Mouse (Mus musculus) kidney, adult 9 months (tissue): ENCODE results near the gene Coq6.
A peak's percentile ranks its signal among the peaks of the same experiment; 100 is the strongest.
"Not testable (repeated sequence)": the region's sequence is repeated elsewhere in the genome, so short reads cannot be mapped to it uniquely, and the experiment has no call there.

ENCODE experiments used
- DNase-seq: peaks from one replicate; pipeline ENCODE4 v3.0.0; 2022

Gene Coq6

DNA sequence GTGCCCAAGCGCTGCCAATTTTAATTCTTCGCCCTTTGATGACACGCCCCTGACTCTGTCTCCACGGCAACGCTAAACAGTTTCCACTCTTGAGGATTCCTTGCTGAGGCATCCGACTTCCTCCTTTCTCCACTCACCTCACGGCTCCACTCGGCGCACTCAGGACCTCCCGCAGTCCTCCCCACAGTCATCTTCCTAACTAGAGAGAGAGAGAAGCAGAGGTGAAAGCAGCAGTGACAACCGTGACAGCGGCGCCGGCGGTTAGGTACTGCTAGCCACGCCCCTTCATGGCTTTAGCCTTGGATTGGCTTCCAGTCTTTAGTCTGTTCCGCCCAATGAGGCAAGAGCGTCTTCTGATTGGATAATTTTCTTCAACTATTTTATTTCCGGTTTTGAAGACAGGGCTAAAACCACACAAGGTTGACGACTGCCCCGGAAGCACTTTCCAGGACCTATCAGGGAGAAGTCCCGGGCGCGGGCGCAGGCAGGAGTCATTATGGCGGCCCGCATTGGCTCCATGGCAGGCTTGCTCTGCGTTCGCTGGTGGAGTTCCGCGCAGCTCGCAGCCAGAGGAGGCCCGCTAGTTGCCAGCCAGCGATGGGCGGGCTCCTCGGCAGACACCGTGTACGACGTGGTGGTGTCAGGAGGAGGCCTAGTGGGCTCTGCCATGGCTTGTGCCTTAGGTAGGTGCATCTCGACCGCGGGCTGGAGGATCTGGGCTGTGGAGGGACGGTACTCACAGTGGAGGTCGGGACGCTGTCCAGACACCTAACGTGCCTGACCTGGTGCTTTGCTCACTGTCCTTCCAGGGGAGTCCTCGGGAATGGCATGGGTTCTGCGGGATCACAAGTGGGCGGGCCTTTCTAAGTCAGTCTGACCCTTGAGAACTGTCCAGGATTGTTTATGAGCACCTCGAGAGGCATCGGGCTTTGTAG lies at the start of gene Coq6, which contains the start of gene Fam161b:
Gene Coq6, plus strand, starts transcription at position 103 of the 935 bp plus-strand sequence.
Gene Fam161b, minus strand, starts transcription at position 279 of the 935 bp plus-strand sequence.
- DNase-seq, result peak; percentile 98

DNA sequence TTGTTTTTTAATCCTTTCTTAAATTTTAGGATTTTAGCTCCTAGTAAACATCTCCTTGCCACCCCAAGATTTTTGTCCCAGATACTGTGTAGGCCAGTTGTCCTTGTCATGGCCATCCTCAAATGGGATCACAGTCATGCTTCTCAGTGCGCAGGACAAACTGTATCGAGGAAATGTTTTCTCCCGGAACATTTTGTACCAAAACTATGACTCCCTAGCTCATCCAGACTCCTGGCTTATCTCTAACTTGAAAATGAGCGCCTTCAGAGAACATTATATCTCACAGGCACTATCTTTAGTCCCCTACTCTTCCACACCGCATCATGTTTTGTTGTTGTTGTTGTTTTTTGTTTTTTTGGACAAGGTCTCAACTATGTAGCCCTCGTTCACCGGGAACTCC lies 45.5 kb upstream of the Coq6 start:
- DNase-seq, result no peak

- peak; percentile 91 for DNase-seq
Measured at GRCm38 (mm10) chr12:84316721-84317621, 44.5 kb upstream of the Coq6 start, which contains the start of gene Zfp410. Gene Zfp410, plus strand, starts transcription at chr12:84316852.

DNA sequence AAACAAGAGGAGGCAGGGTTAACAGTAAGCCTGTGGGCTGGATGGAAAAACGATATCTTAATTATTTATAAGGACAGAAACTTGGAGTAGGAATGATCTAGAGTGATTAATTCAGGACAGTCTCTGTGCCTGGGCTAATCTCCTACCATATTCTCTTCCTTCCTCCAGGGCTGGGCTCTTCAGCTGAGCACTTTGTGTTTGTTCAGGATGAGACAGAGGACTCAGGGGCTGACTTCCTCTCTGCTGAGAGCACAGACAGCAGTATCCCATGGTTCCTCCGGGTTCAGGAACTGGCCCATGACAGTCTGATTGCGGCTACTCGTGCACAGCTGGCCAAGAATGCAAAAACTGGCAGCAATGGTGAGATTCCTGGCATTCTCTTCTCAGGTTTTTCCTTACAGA lies 34.3 kb upstream of the Coq6 start:
- DNase-seq, result peak; percentile 45

DNA sequence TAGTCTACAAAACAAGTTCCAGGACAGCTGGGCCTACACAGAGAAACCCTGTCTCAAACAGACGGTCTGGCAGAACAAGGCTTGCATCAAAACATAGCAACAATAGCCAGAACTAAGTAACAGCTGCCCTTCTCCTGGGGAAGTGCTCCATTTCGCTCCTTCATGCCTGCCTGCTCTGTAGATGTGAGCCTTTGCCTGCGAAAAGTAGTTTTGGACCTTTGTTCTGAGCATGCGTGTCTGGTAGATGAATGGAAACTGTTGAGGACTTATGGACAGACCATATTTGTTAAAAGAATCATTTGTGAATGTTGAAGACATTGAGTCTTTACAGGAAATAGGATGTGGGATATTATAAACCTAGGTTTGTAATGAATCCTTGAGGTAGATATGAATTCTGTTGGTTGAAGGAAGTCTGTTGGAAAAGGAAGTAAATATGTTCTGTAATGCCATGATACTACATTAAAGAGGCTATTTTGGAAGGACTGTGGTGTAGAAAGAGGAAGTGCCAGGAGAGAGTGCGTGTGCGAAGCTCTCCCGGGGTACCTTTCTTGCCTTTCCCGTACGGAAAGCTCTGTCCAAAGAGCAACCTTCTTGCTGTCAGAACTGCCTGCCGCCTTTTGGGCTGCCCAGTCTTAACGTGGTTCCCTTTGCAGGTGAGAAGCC lies 24.4 kb upstream of the Coq6 start:
- no peak for DNase-seq

GRCm38 (mm10) chr12:84347192-84347591 lies 14.3 kb upstream of the Coq6 start:
- DNase-seq, result peak; percentile 49

DNA sequence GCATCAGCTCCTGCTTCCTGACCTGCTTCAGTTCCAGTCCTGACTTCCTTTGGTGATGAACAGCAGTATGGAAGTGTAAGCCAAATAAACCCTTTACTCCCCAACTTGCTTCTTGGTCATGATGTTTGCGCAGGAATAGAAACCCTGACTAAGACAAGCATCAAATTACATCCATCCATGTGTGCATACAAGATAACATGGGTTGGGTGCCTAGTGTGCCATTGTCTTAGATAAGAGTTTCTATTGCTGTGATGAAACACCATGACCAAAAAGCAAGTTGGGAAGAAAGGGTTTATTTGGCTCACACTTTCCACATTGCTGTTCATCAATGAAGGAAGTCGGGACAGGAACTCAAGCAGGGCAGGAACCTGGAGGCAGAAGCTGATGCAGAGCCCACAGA lies 2.8 kb upstream of the Coq6 start:
- DNase-seq, result not testable (repeated sequence)

GRCm38 (mm10) chr12:84362872-84363271 lies 1.4 kb downstream of the Coq6 start:
- no peak for DNase-seq

DNA sequence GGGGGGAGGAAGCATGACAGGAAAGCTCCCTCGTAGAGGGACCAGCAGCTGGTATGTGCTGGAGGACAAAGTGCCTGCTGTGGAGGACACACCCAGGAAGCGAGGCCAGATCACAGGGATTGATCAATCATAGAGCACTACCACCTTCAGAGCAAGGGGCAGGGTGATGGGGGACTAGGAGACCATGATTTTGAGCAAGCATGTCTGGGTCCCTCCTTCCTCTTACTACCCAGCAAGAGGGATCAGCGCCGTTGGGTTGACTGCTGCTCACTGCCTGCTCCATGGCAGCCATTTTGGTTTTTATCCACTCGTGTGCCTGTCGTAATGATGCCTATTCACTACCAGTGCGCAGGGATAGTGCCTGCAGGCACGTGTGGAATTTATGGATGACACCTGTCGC lies 2.8 kb downstream of the Coq6 start:
- no peak for DNase-seq

DNA sequence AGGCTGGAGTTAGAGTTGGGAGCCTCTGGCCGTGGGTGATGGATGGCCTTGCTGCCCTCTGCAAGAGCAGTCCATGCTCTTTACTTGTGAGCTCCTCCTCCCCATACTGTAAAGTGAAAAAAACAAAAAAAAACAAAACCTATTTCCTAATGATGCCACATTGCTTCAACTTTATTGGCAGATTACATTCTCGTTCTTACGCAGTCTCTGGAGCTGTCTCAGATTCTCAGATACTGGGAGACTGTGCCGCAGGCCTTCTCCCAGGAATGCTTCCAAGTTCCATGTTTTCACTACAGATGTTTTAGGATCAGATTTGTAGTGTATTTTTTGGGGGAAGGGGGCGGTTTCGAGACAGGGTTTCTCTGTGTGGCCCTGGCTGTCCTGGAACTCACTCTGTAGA lies 3.7 kb downstream of the Coq6 start:
- no peak for DNase-seq

DNA sequence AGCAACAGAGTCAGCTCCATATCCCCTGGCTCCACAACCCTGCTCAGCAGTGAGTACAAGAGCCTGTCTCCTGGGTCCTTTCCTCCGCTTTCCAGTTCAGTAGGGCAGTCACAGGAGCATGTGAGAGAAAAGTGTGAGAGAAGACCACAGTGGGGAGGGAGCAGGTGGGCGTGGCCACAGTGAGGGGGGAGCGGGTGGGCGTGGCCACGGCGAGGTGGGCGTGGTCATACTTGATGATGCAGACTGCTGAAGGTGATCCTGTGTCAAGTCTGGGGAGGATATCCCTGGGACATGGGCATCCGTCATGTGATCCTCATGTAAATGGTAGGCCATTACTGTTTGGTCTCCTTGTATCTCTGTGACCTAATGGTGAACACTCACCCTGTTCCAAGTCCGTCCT lies 5.5 kb downstream of the Coq6 start:
- DNase-seq, result no peak

- no peak for DNase-seq
Measured at GRCm38 (mm10) chr12:84371647-84372046, 10.2 kb downstream of the Coq6 start.

DNA sequence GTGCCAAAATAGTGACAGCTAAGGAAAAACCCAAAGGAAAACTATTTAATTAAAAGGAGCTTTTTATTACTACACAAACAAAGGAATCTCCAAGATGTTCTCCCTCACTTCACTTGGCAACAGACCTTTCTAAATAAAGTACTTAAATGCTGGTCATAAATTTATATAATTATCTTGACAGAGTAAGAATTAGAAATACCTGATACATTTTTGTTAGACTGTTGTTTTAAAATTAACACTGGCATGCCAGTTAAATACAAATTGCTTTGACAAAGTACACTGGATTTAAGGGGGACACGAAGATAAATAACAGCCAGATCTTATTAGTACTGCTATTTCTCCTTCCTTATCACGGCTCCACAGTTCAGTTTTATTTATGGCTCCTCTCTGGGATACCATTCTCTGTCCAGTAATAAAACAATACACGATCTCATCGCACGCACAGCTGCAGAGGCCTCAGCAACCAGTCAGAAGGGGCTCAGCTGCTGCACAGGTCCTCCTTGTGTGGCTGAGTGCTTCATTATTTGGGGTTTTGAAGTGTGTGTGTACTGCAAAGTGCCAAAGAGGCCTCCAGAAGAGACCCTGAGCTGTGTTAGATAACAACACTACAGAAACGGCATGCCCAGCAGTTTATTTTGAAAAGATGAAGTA lies 12.5 kb downstream of the Coq6 start:
- no peak for DNase-seq

DNA sequence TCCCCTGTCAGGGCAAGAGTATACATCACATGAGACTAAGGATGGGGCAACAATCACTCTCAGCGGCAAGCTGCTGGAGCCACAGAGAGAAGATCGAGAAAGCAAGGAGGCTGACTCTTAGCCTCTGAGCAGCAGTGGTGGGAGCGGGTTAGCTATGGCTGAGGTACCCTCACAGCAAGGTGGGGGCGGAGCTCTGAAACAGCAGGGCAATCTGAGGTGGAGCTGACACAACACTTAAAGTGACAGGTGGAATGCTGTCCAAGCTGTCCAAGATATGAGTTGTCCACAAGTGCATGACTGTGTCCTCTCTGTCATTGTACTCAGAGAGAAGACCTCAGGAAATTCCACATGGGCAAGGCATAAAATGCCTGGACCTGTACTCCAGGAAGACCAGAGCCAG lies 20.9 kb downstream of the Coq6 start:
- no peak for DNase-seq

- peak; percentile 95 for DNase-seq
Measured at GRCm38 (mm10) chr12:84384644-84385081, 23.2 kb downstream of the Coq6 start.

DNA sequence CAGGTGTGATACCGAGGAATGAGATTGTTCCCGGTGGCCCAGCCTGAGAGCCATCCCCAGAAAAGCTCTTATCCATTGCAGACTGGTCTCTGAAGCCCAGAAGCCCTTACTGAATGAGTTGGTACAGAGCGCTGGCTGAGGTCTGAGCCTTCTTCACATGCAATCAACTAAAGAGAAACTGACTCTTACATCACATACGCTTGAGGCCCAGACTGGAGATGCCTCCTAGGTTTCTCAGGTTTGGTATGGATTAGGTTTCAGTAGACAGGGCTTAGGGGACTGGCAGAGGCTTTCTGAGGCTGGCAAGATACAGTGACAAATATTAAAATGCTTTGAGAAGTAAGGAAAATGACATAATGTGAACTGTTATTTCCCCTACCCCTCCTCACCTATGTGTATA lies 24.0 kb downstream of the Coq6 start:
- no peak for DNase-seq

GRCm38 (mm10) chr12:84388097-84388496 lies 26.6 kb downstream of the Coq6 start:
- peak; percentile 75 for DNase-seq

GRCm38 (mm10) chr12:84388774-84389400 lies 27.4 kb downstream of the Coq6 start:
- DNase-seq, result peak; percentile 45

DNA sequence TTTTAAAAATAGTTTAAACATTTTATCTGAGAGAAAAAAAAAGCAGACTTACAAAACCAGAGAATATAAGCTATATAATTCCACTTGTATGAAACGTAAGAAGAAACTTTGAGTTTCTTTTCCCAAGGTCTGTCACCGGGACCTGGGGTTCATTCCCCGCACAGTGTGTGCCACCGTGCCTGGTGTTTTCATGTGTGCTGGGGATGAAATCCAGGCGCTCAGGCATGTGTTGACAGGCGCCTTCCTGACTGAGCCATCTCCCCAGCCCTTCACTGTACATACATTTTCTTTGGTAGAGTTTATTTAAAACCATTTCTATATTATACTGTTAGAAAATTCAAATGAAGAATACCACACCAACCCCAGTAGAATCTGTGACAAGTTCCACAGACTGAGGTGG lies 28.9 kb downstream of the Coq6 start:
- DNase-seq, result no peak

GRCm38 (mm10) chr12:84392681-84393080 lies 31.2 kb downstream of the Coq6 start:
- DNase-seq, result no peak

DNA sequence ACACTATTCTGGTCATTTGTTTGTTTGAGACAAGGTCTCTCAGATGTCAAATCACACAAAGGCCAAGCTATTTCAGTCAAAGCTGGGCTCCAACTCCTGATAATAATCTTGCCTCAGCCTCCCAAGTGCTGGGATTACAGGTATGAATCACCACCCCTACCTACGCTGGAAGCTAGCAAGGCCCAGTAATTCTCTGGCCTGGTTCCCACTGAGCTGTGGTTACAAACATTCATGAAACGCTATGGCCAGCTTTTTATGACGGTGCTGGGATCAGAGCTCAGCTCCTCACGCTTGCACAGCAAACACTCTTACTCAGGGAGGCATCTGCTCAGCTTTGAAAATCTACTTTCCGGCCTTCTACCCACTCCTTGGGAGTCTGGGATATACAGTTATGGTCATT lies 32.4 kb downstream of the Coq6 start:
- DNase-seq, result no peak
